Mouse (Mus musculus) liver, embryonic 12.5 days (tissue): Measurements from ENCODE around the gene Nbl1. TPM values are rescaled to one million over a fixed set of nuclear protein-coding genes. Genes with fewer than 3 reads are reported as not detected.

Experiments
- ATAC-seq: fragments of 200-750 bp; cut with Nextera tagmentation; 2 replicates; pipeline ENCODE4 v1.8.0; 2017; ENCODE audit warnings: moderate number of reproducible peaks, mild to moderate bottlenecking, moderate library complexity
- H3K27ac ChIP-seq: fragments of 300-500 bp; sonication (generic); 2 replicates; pipeline ENCODE4 v1.5.1; 2016; ENCODE audit warnings: mild to moderate bottlenecking
- H3K27me3 ChIP-seq: fragments of 300-500 bp; sonication (generic); replicated peaks from 2 replicates; pipeline ENCODE4 v1.6.1; 2016; ENCODE audit warnings: mild to moderate bottlenecking, moderate library complexity
- H3K36me3 ChIP-seq: fragments of 300-500 bp; sonication (generic); 2 replicates; pipeline ENCODE4 v1.6.1; 2016; ENCODE audit warnings: mild to moderate bottlenecking, moderate library complexity
- H3K4me1 ChIP-seq: fragments of 300-500 bp; sonication (generic); 2 replicates; pipeline ENCODE4 v1.6.1; 2016
- H3K4me2 ChIP-seq: fragments of 300-500 bp; sonication (generic); 2 replicates; pipeline ENCODE4 v1.6.1; 2016; ENCODE audit warnings: mild to moderate bottlenecking, moderate library complexity
- H3K4me3 ChIP-seq: fragments of 300-500 bp; sonication (generic); 2 replicates; pipeline ENCODE4 v1.5.1; 2016; ENCODE audit warnings: mild to moderate bottlenecking, moderate library complexity
- H3K9ac ChIP-seq: fragments of 300-500 bp; sonication (generic); 2 replicates; pipeline ENCODE4 v1.6.1; 2016; ENCODE audit warnings: mild to moderate bottlenecking, moderate library complexity
- H3K9me3 ChIP-seq: fragments of 300-500 bp; sonication (generic); replicated peaks from 2 replicates; pipeline ENCODE4 v1.6.1; 2016; ENCODE audit warnings: mild to moderate bottlenecking, moderate library complexity
- WGBS: fragments of 180-500 bp; shearing (Covaris S2); methylation state at CpG from one replicate; pipeline ENCODE4 v1.1.7; 2016; ENCODE audit not compliant: insufficient replicate concordance; 5-methylcytosine and 5-hydroxymethylcytosine counted together
- polyA plus RNA-seq: library from polyadenylated mRNA; unstranded; fragments of >200 nt; fragmentation: Nextera tagmentation; extraction: Ambion mirVana; gene quantifications from 2 replicates; pipeline ENCODE4 v1.2.1, GENCODE M21; 2016

The Nbl1 gene
- polyA plus RNA-seq, 1 experiment from 2014 or later = 2.1 TPM

- H3K36me3 ChIP-seq = no peaks in the 10 kb centered on the region
- 75% methylated on average over 7 of the region's 7 CpGs for WGBS
- no peak overlapping the region for H3K27ac ChIP-seq
- no peaks in the 10 kb centered on the region for H3K9me3 ChIP-seq
- H3K4me2 ChIP-seq = no peak overlapping the region
- H3K4me1 ChIP-seq = 0 out of 2 replicates have a peak, but pooled peaks cover 3% of the 10 kb centered on the region
- no peak overlapping the region for H3K9ac ChIP-seq
- peaks cover 75% of the 10 kb centered on the region for H3K27me3 ChIP-seq
- no peak for ATAC-seq
- no peak overlapping the region for H3K4me3 ChIP-seq
Measured at GRCm38 (mm10) chr4:139080259-139080658, 12.5 kb downstream of the Nbl1 start.

GRCm38 (mm10) chr4:139079439-139079838 lies 13.4 kb downstream of the Nbl1 start:
- Histone ChIP-seq H3K9ac (no peak overlapping the region), H3K27me3 (peaks cover 75% of the 10 kb centered on the region), H3K4me1 (peaks cover 6% of the 10 kb centered on the region; the same call in 1 of the 2 replicates), H3K27ac (no peak overlapping the region), H3K9me3 (no peaks in the 10 kb centered on the region), H3K4me3 (no peak overlapping the region), H3K36me3 (no peaks in the 10 kb centered on the region), H3K4me2 (no peak overlapping the region)
- 67% methylated on average over 11 of the region's 11 CpGs for WGBS
- ATAC-seq = no peak

- 18% methylated on average over 4 of the region's 4 CpGs for WGBS
- no peak overlapping the region for H3K9ac ChIP-seq
- H3K27me3 ChIP-seq = peaks cover 75% of the 10 kb centered on the region
- no peak overlapping the region for H3K27ac ChIP-seq
- ATAC-seq = no peak
- peaks cover 8% of the 10 kb centered on the region; the same call in 1 of the 2 replicates for H3K4me1 ChIP-seq
- no peak overlapping the region for H3K4me2 ChIP-seq
- H3K4me3 ChIP-seq = no peak overlapping the region
- H3K36me3 ChIP-seq = no peaks in the 10 kb centered on the region
- H3K9me3 ChIP-seq = no peaks in the 10 kb centered on the region
Measured at GRCm38 (mm10) chr4:139078726-139079125, 14.1 kb downstream of the Nbl1 start.

GRCm38 (mm10) chr4:139078313-139078712 lies 14.5 kb downstream of the Nbl1 start:
- H3K4me2 ChIP-seq = no peak overlapping the region
- peaks cover 75% of the 10 kb centered on the region for H3K27me3 ChIP-seq
- H3K27ac ChIP-seq = no peak overlapping the region

GRCm38 (mm10) chr4:139075915-139076314 lies 16.9 kb downstream of the Nbl1 start:
- Histone ChIP-seq H3K9ac (no peak overlapping the region), H3K27me3 (peaks cover 76% of the 10 kb centered on the region), H3K4me3 (peak overlapping the region; percentile 44; the same call in 1 of the 2 replicates), H3K4me1 (peaks cover 8% of the 10 kb centered on the region; the same call in 1 of the 2 replicates), H3K9me3 (no peaks in the 10 kb centered on the region), H3K27ac (no peak overlapping the region), H3K36me3 (no peaks in the 10 kb centered on the region), H3K4me2 (peak overlapping the region; percentile 61; the same call in 1 of the 2 replicates)
- ATAC-seq = no peak
- WGBS = 11% methylated on average over 5 of the region's 5 CpGs

More at GRCm38 (mm10) chr4:139078313-139078712, 14.5 kb downstream of the Nbl1 start:
- Histone ChIP-seq H3K9ac (no peak overlapping the region), H3K4me3 (no peak overlapping the region), H3K4me1 (peaks cover 8% of the 10 kb centered on the region; the same call in 1 of the 2 replicates), H3K9me3 (no peaks in the 10 kb centered on the region), H3K36me3 (no peaks in the 10 kb centered on the region)
- 44% methylated on average over 2 of the region's 2 CpGs for WGBS
- no peak for ATAC-seq

GRCm38 (mm10) chr4:139075041-139075711 lies 17.6 kb downstream of the Nbl1 start, which contains the start of gene Htr6:
Gene Htr6, minus strand, starts transcription at chr4:139075570.
- Histone ChIP-seq H3K36me3 (no peaks in the 10 kb centered on the region), H3K9me3 (no peaks in the 10 kb centered on the region), H3K4me1 (peaks cover 8% of the 10 kb centered on the region; the same call in 1 of the 2 replicates), H3K27me3 (peaks cover 78% of the 10 kb centered on the region), H3K9ac (no peak within 1 kb of the TSS), H3K27ac (no peak within 1 kb of the TSS), H3K4me3 (peak within 1 kb of the TSS; percentile 44), H3K4me2 (peak within 1 kb of the TSS; percentile 61)
- no peak for ATAC-seq
- 3% methylated on average over 62 of the region's 77 CpGs for WGBS

- Histone ChIP-seq H3K36me3 (no peaks in the 10 kb centered on the region), H3K4me2 (no peak overlapping the region), H3K4me1 (peaks cover 8% of the 10 kb centered on the region; the same call in 1 of the 2 replicates), H3K4me3 (no peak overlapping the region), H3K27ac (no peak overlapping the region), H3K9me3 (no peaks in the 10 kb centered on the region), H3K9ac (no peak overlapping the region), H3K27me3 (peaks cover 89% of the 10 kb centered on the region)
- WGBS = 15% methylated on average over 29 of the region's 29 CpGs
- ATAC-seq = no peak
Measured at GRCm38 (mm10) chr4:139074060-139074459, 18.7 kb downstream of the Nbl1 start.

- Histone ChIP-seq H3K27me3 (peaks cover 70% of the 10 kb centered on the region), H3K9me3 (no peaks in the 10 kb centered on the region), H3K4me1 (no peaks in the 10 kb centered on the region), H3K4me3 (no peak overlapping the region), H3K36me3 (no peaks in the 10 kb centered on the region), H3K4me2 (no peak overlapping the region), H3K9ac (no peak overlapping the region), H3K27ac (no peak overlapping the region)
- ATAC-seq = no peak
- WGBS = 15% methylated on average over 4 of the region's 4 CpGs
Measured at GRCm38 (mm10) chr4:139068287-139068686, 24.5 kb downstream of the Nbl1 start.

GRCm38 (mm10) chr4:139064831-139065230 lies 28.0 kb downstream of the Nbl1 start:
- H3K4me3 ChIP-seq = no peak overlapping the region
- WGBS = 73% methylated on average over 5 of the region's 5 CpGs

GRCm38 (mm10) chr4:139059569-139059968 lies 33.2 kb downstream of the Nbl1 start:
- 9% methylated on average over 7 of the region's 7 CpGs for WGBS
- no peaks in the 10 kb centered on the region for H3K36me3 ChIP-seq
- no peak for ATAC-seq
- H3K27ac ChIP-seq = no peak overlapping the region
- no peak overlapping the region for H3K9ac ChIP-seq
- H3K4me2 ChIP-seq = no peak overlapping the region
- H3K9me3 ChIP-seq = no peaks in the 10 kb centered on the region
- no peaks in the 10 kb centered on the region for H3K4me1 ChIP-seq
- H3K27me3 ChIP-seq = peaks cover 19% of the 10 kb centered on the region
- H3K4me3 ChIP-seq = no peak overlapping the region

More at GRCm38 (mm10) chr4:139064831-139065230, 28.0 kb downstream of the Nbl1 start:
- Histone ChIP-seq H3K4me1 (no peaks in the 10 kb centered on the region), H3K4me2 (no peak overlapping the region), H3K36me3 (no peaks in the 10 kb centered on the region), H3K9me3 (no peaks in the 10 kb centered on the region), H3K27me3 (peaks cover 48% of the 10 kb centered on the region), H3K9ac (no peak overlapping the region), H3K27ac (no peak overlapping the region)
- no peak for ATAC-seq

GRCm38 (mm10) chr4:139058029-139058428 lies 34.8 kb downstream of the Nbl1 start:
- Histone ChIP-seq H3K9me3 (no peaks in the 10 kb centered on the region), H3K27me3 (peaks cover 13% of the 10 kb centered on the region; the same call in 1 of the 2 replicates), H3K4me1 (no peaks in the 10 kb centered on the region), H3K4me2 (no peak overlapping the region), H3K4me3 (no peak overlapping the region), H3K36me3 (no peaks in the 10 kb centered on the region), H3K9ac (no peak overlapping the region), H3K27ac (no peak overlapping the region)
- WGBS = 71% methylated on average over 5 of the region's 5 CpGs
- no peak for ATAC-seq

- no peaks in the 10 kb centered on the region for H3K9me3 ChIP-seq
- peaks cover 13% of the 10 kb centered on the region; the same call in 1 of the 2 replicates for H3K27me3 ChIP-seq
- H3K27ac ChIP-seq = no peak overlapping the region
- no peak overlapping the region for H3K4me2 ChIP-seq
- no peaks in the 10 kb centered on the region for H3K36me3 ChIP-seq
- no peak overlapping the region for H3K9ac ChIP-seq
- no peaks in the 10 kb centered on the region for H3K4me1 ChIP-seq
- H3K4me3 ChIP-seq = no peak overlapping the region
- 57% methylated on average over 5 of the region's 5 CpGs for WGBS
- ATAC-seq = no peak
Measured at GRCm38 (mm10) chr4:139057291-139057690, 35.5 kb downstream of the Nbl1 start.
